Mouse (Mus musculus) brain, embryonic 14.5 days (tissue): Measurements from ENCODE around the gene Dctn3.
A peak's percentile ranks its signal among the peaks of the same experiment; 100 is the strongest.

Experiments used
- CTCF ChIP-seq: fragments of 200-500 bp; IDR thresholded peaks from 2 replicates; pipeline ENCODE4 v1.5.1; 2012; ENCODE audit warnings: inconsistent platforms, mild to moderate bottlenecking, moderate library complexity, borderline replicate concordance; ENCODE audit not compliant: insufficient read depth, insufficient read length; ENCODE audit errors: extremely low read depth
- POLR2A ChIP-seq: fragments of 200-500 bp; IDR thresholded peaks from 2 replicates; pipeline ENCODE4 v1.6.1; 2012; ENCODE audit warnings: mild to moderate bottlenecking, inconsistent platforms, borderline replicate concordance; ENCODE audit not compliant: poor library complexity, insufficient read depth, insufficient read length, severe bottlenecking; ENCODE audit errors: extremely low read depth

DNA sequence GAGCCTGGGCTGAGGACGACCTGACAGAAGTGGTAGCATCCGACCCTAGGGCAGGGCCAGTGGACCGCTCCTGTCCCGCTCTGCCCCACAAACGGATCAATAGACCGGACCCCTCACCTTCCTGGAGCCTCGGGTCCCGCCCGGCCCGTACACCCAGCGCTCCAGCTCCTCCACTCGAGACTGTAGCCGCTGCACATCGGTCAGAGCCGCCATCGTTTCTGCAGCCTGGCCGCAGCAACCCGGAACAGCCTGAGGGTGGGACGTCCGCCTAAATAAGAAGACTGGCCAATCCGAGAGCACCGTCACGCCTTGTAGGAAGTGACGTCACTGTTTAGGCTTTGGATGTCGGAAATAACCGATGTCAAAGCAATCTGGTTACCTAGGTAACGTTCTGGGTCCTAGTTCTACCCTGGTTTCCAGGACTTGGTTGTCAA lies at the start of gene Dctn3:
- TF ChIP-seq POLR2A (peak; percentile 62; the same call in 1 of the 2 replicates), CTCF (no peak)
